Mouse (Mus musculus): Measurements from ENCODE around the gene Nkx2-3. TPM values are rescaled to one million over a fixed set of nuclear protein-coding genes. Genes with fewer than 3 reads are reported as not detected.

Gene Nkx2-3
- total and polyA plus RNA-seq, 3 experiments = not detected

DNA sequence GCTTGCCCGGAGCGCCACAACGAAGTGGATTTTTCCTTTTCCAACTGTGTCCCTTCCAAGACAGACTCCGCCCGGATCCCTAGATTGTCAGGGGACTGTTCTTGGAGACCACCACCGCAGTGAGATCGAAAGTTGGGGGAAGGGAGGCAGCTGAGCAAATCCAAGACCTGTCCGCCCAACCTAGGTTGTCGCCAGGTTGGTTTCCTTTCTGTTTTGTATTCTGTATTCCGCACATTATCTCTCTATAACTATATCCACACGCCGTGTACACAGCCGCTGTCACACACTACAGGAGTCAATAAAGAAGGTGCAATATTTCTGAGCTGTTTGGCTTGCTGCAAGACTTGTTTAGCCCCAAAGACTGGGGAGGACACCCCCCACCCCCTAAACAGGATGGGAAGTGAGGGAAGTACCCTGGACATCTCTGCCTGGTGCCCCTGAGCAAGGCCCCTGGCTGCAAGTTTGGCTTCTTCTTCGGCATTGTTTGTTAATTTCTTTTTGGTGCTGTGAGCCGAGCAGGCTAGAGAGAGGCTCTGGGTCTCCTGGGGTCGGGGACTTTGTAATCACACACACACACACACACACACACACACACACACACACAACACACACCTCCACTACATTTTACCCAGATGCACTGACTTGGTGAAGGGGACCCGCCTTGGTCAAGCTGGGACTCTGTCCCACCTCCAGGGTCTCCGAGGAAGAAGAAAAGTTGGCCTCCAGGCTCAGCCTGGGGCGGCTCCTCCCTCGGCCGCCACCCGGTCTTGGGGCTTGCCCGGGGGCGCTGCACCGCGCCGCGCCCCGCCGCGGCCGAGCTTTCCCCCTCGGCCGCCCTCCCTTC lies 3.7 kb downstream of the Nkx2-3 start:
- TF ChIP-seq POLR2A (IDR thresholded peaks at IDR 0.05; ENCODE audit: insufficient read depth, low read depth, low read length) (no peak), EP300 (IDR thresholded peaks at IDR 0.05; ENCODE audit: insufficient read depth, low read depth, low read length) (no peak), CTCF (IDR thresholded peaks at IDR 0.05) (no peak)
- no peak overlapping the region for H3K27ac ChIP-seq
- no peaks in the 10 kb centered on the region for H3K79me2 ChIP-seq (replicated peaks; ENCODE audit: control insufficient read depth, insufficient read depth, low read length)
- intact Hi-C loops (cut with DNase I) = no loop called here
- 3% methylated on average over 33 of the region's 34 CpGs for WGBS
- DNase-seq = no peak
- no peaks in the 10 kb centered on the region for H3K36me3 ChIP-seq (ENCODE audit: control insufficient read depth, insufficient read depth, low read length)
- peaks cover 53% of the 10 kb centered on the region for H3K27me3 ChIP-seq (ENCODE audit: control insufficient read depth, insufficient read depth, low read length)
- no peaks in the 10 kb centered on the region; the same call in 1 of the 2 replicates for H3K4me1 ChIP-seq (ENCODE audit: control insufficient read depth, insufficient read depth, low read length)
- H3K9ac ChIP-seq (ENCODE audit: low read depth, low read length) = no peak overlapping the region
- H3K4me3 ChIP-seq = 0 out of 2 replicates have a peak overlapping the region, but pooled peaks have one; percentile 16

DNA sequence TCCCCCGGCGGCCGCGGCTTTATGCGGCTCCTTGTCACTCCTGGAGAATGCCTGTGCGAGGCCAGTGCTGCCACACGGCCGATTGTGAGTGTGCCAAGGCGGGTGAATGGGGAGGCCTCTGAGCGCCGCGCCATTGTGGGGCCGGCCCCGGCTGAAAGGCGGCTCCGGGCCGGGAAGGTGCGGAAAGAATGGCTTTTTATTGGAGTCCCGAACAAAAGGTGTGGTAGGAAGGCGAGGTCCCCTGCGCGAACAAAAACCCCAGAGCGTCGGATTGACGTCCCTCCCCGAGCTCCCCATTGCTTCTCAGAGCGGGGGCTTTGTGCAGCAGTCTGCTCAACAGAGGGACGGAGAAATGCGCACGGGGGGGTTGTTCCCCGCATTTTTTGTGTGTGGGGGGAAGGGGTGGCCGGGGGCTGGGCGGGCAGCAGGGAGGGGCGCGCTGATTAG lies 4.3 kb downstream of the Nkx2-3 start:
- H3K4me3 ChIP-seq = 0 out of 2 replicates have a peak overlapping the region, but pooled peaks have one; percentile 16
- WGBS = 2% methylated on average over 35 of the region's 35 CpGs

DNA sequence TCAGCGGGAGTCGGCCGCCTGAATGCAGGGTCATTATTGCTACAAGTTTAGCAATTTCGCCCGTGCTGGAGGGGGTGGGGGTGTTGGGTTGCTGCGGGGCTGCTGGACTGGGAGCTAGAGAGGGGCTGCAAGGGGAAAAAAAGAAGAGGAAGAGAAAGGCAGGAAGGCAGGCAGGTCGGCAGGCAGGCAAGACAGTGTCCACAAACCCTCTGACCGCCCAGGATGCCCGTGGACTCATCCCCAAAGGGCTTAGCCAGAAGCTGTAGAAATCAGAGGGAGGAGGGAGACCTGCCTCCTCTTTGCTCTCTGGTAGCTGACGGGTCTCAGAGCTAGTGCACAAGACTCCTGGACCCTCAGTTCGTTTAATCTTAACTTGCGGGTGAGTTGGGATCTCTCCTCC lies 4.8 kb downstream of the Nkx2-3 start:
- TF ChIP-seq POLR2A (IDR thresholded peaks at IDR 0.05; ENCODE audit: insufficient read depth, low read depth, low read length) (no peak), EP300 (IDR thresholded peaks at IDR 0.05; ENCODE audit: insufficient read depth, low read depth, low read length) (no peak), CTCF (IDR thresholded peaks at IDR 0.05) (no peak)
- no peak for DNase-seq
- no peaks in the 10 kb centered on the region; the same call in 1 of the 2 replicates for H3K4me1 ChIP-seq (ENCODE audit: control insufficient read depth, insufficient read depth, low read length)
- 2% methylated on average over 12 of the region's 12 CpGs for WGBS
- H3K27me3 ChIP-seq (ENCODE audit: control insufficient read depth, insufficient read depth, low read length) = peaks cover 50% of the 10 kb centered on the region
- no peak overlapping the region for H3K9ac ChIP-seq (ENCODE audit: low read depth, low read length)
- no peaks in the 10 kb centered on the region for H3K79me2 ChIP-seq (replicated peaks; ENCODE audit: control insufficient read depth, insufficient read depth, low read length)
- intact Hi-C loops (cut with DNase I) = no loop called here
- H3K36me3 ChIP-seq (ENCODE audit: control insufficient read depth, insufficient read depth, low read length) = no peaks in the 10 kb centered on the region
- no peak overlapping the region for H3K4me3 ChIP-seq
- no peak overlapping the region for H3K27ac ChIP-seq

More for the DNA sequence above, 4.3 kb downstream of the Nkx2-3 start:
- TF ChIP-seq EP300 (IDR thresholded peaks at IDR 0.05; ENCODE audit: insufficient read depth, low read depth, low read length) = no peak
- TF ChIP-seq CTCF (IDR thresholded peaks at IDR 0.05) = no peak
- no peak for TF ChIP-seq POLR2A (IDR thresholded peaks at IDR 0.05; ENCODE audit: insufficient read depth, low read depth, low read length)
- no peaks in the 10 kb centered on the region; the same call in 1 of the 2 replicates for H3K4me1 ChIP-seq (ENCODE audit: control insufficient read depth, insufficient read depth, low read length)
- H3K79me2 ChIP-seq (replicated peaks; ENCODE audit: control insufficient read depth, insufficient read depth, low read length) = no peaks in the 10 kb centered on the region
- peaks cover 52% of the 10 kb centered on the region for H3K27me3 ChIP-seq (ENCODE audit: control insufficient read depth, insufficient read depth, low read length)
- peak in 1 of 2 experiments; percentile 41 for DNase-seq
- no peak overlapping the region for H3K9ac ChIP-seq (ENCODE audit: low read depth, low read length)
- H3K36me3 ChIP-seq (ENCODE audit: control insufficient read depth, insufficient read depth, low read length) = no peaks in the 10 kb centered on the region
- intact Hi-C loops (cut with DNase I) = no loop called here
- no peak overlapping the region for H3K27ac ChIP-seq

DNA sequence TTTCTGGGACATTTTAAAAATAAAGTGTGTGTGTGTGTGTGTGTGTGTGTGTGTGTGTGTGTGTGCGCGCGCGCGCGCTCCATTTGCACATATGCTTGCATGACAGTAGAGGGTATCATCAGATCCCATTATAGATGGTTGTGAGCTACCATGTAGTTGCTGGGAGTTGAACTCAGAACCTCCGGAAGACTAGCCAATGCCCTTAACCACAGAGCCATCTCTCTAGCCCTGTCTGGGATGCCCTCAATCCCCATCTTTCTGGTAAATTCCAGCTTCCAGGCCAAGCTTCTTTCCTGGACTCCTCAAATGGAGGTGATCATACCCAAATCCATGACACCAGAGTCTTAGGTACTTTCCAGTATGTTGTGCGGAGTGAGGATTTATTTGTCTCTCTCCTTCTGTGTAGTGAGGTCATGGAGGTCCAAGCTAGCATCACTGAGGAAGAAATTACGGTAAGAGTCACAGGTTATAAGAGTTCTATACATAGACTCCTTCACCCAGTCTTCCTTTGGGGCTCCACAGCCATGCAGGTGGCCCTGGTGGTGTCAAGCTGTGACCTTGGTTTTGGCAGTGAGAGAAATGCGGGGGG lies 5.7 kb downstream of the Nkx2-3 start:
- H3K27me3 ChIP-seq (ENCODE audit: control insufficient read depth, insufficient read depth, low read length) = peaks cover 43% of the 10 kb centered on the region
- H3K4me1 ChIP-seq (ENCODE audit: control insufficient read depth, insufficient read depth, low read length) = no peaks in the 10 kb centered on the region; the same call in 1 of the 2 replicates
- H3K4me3 ChIP-seq = no peak overlapping the region
- intact Hi-C loops (cut with DNase I) = no loop called here
- H3K9ac ChIP-seq (ENCODE audit: low read depth, low read length) = no peak overlapping the region
- DNase-seq = no peak
- H3K79me2 ChIP-seq (replicated peaks; ENCODE audit: control insufficient read depth, insufficient read depth, low read length) = no peaks in the 10 kb centered on the region
- no peaks in the 10 kb centered on the region for H3K36me3 ChIP-seq (ENCODE audit: control insufficient read depth, insufficient read depth, low read length)
- TF ChIP-seq CTCF (IDR thresholded peaks at IDR 0.05) (no peak), EP300 (IDR thresholded peaks at IDR 0.05; ENCODE audit: insufficient read depth, low read depth, low read length) (no peak), POLR2A (IDR thresholded peaks at IDR 0.05; ENCODE audit: insufficient read depth, low read depth, low read length) (no peak)
- no peak overlapping the region for H3K27ac ChIP-seq
- 46% methylated on average over 10 of the region's 10 CpGs for WGBS

DNA sequence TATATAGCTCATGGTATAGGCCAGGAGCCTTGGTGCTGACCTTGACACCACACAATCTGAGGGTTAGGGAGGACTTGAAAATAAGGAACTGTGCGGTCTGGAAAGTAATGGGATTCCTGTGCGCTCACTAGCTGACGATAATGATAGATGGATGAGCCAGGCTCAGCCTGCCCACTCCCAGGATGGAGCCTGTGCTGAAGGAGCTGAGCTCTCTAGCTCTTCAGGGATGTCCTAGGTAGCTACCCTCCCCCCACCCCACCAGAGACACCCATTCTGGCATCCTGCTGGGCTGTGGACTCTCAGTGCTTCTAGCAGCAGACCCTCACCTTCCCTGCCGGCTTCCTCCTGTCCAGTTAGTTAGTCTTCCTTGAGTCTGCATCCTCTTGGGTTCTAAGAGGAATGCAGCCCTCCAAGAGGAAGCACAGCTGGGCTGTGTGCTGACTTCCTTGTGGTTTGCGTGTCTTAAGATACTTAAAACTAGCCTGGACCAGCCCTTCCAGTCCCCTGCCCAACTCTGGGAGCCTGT lies 6.4 kb downstream of the Nkx2-3 start:
- Histone ChIP-seq H3K79me2 (replicated peaks; ENCODE audit: control insufficient read depth, insufficient read depth, low read length) (no peaks in the 10 kb centered on the region), H3K4me3 (no peak overlapping the region), H3K27ac (no peak overlapping the region), H3K27me3 (ENCODE audit: control insufficient read depth, insufficient read depth, low read length) (peaks cover 39% of the 10 kb centered on the region), H3K9ac (ENCODE audit: low read depth, low read length) (no peak overlapping the region), H3K36me3 (ENCODE audit: control insufficient read depth, insufficient read depth, low read length) (no peaks in the 10 kb centered on the region), H3K4me1 (ENCODE audit: control insufficient read depth, insufficient read depth, low read length) (no peaks in the 10 kb centered on the region; the same call in 1 of the 2 replicates)
- intact Hi-C loops (cut with DNase I) = no loop called here
- WGBS = 6% methylated on average over 5 of the region's 5 CpGs
- TF ChIP-seq POLR2A (IDR thresholded peaks at IDR 0.05; ENCODE audit: insufficient read depth, low read depth, low read length) (no peak), EP300 (IDR thresholded peaks at IDR 0.05; ENCODE audit: insufficient read depth, low read depth, low read length) (no peak), CTCF (IDR thresholded peaks at IDR 0.05) (no peak)
- no peak for DNase-seq

Measured in heart, adult 2 months (tissue).